Mouse (Mus musculus) midbrain, embryonic 15.5 days (tissue): ENCODE measurements around the gene Tnp1. TPM values are rescaled to one million over a fixed set of nuclear protein-coding genes. Genes with fewer than 3 reads are reported as not detected.

ENCODE experiments used
- polyA plus RNA-seq: library from polyadenylated mRNA; unstranded; fragments of >200 nt; fragmentation: Nextera tagmentation; extraction: Ambion mirVana; gene quantifications from 2 replicates; pipeline ENCODE4 v1.2.1, GENCODE M21; 2015

The Tnp1 gene
- polyA plus RNA-seq, 1 experiment from 2014 or later, result not detected

Other genes starting within 250 kb of the Tnp1 start
- gene Igfbp2, start 191.4 kb downstream of the Tnp1 start, polyA plus RNA-seq, result 329 and 430 TPM in 2 replicates
- 38.4 and 39.6 TPM in 2 replicates for gene Igfbp5, start 141.0 kb downstream of the Tnp1 start, polyA plus RNA-seq